ENCODE assay signal across 28 mouse cellular contexts in genomic region chr5:20657056-20657455, GRCm38 (mm10).
"Had no signal": no experiment of that assay in that cellular context is flagged by ENCODE, and none has a peak within 500 bp of the region (broad histone marks: within the 10 kb centered on the region; RNA-seq: fewer than 3 reads in every experiment).

No protein-coding gene starts in this region.

- H3K4me2 ChIP-seq: embryonic facial prominence, embryonic 12.5 days; embryonic facial prominence, embryonic 13.5 days; embryonic facial prominence, embryonic 15.5 days; forebrain, embryonic 13.5 days; forebrain, embryonic 15.5 days had no signal

- H3K4me1 ChIP-seq: embryonic facial prominence, embryonic 12.5 days; embryonic facial prominence, embryonic 15.5 days; forebrain, embryonic 15.5 days had no signal

- DNase-seq: cerebellum, adult 2 months; cerebellum, adult 8-10 months; cerebellum, adult 9-10 months; cerebellum, adult 9-11 months; cerebellum, postnatal 10 days; cerebellum, postnatal 14 days; cerebellum, postnatal 25 days; cerebellum, postnatal 36 days; embryo, embryonic 11 days; forebrain, postnatal 0 days; gastrocnemius, adult 2 months; gastrocnemius, postnatal 10 days; gastrocnemius, postnatal 14 days; gastrocnemius, postnatal 25 days; gastrocnemius, postnatal 36 days; heart, adult 11 months; heart, adult 18-20 months; heart, adult 2 months had no signal

- ATAC-seq: forebrain, embryonic 13.5 days; forebrain, embryonic 14.5 days; forebrain, embryonic 15.5 days; forebrain, embryonic 16.5 days; forebrain, postnatal 0 days had no signal

- H3K27ac ChIP-seq: embryonic facial prominence, embryonic 10.5 days; embryonic facial prominence, embryonic 12.5 days; embryonic facial prominence, embryonic 13.5 days; embryonic facial prominence, embryonic 15.5 days; forebrain, embryonic 10.5 days; forebrain, embryonic 13.5 days; forebrain, embryonic 15.5 days; gastrocnemius, adult 2 months; heart, adult 2 months had no signal

- H3K9ac ChIP-seq: embryonic facial prominence, embryonic 12.5 days; embryonic facial prominence, embryonic 13.5 days; embryonic facial prominence, embryonic 15.5 days; forebrain, embryonic 13.5 days; forebrain, embryonic 15.5 days; forebrain, postnatal 0 days had no signal

- H3K27me3 ChIP-seq: embryonic facial prominence, embryonic 12.5 days; embryonic facial prominence, embryonic 13.5 days; embryonic facial prominence, embryonic 15.5 days; forebrain, embryonic 13.5 days; forebrain, embryonic 15.5 days had no signal

- H3K36me3 ChIP-seq: embryonic facial prominence, embryonic 10.5 days; embryonic facial prominence, embryonic 12.5 days; embryonic facial prominence, embryonic 13.5 days; embryonic facial prominence, embryonic 15.5 days; forebrain, embryonic 10.5 days; forebrain, embryonic 15.5 days had no signal

- H3K9me3 ChIP-seq: embryonic facial prominence, embryonic 10.5 days; embryonic facial prominence, embryonic 12.5 days; embryonic facial prominence, embryonic 13.5 days; embryonic facial prominence, embryonic 15.5 days; forebrain, embryonic 10.5 days; forebrain, embryonic 13.5 days; forebrain, embryonic 15.5 days had no signal

- H3K4me3 ChIP-seq: embryonic facial prominence, embryonic 10.5 days; embryonic facial prominence, embryonic 12.5 days; embryonic facial prominence, embryonic 13.5 days; embryonic facial prominence, embryonic 15.5 days; erythroblast, embryonic 14.5 days; forebrain, embryonic 10.5 days; forebrain, embryonic 13.5 days; forebrain, embryonic 15.5 days; gastrocnemius, adult 2 months; heart, adult 2 months had no signal
